Mouse (Mus musculus): ENCODE data around the gene Arhgef28.

DNA sequence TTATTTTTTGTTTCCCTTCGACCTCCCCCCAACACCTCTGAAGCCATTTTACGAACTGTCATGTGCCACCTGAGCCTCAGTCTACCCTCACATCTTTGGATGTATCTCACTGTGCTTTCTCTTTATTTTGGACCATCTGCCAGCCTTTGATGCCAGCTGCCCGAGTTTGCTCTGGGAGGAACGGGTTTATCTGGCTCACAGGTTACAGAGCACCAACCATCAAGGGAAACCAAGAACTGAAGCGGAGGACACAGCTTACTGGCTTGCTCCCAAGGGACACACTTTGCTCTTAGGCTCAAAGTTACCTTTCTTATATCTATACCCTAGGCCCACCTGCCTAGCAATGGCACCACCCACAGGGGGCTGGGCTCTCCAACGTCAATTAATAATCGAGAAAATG is 39.1 kb upstream of the Arhgef28 start:
- TF ChIP-seq TCF12 (IDR thresholded peaks at IDR 0.05; ENCODE audit: low read depth, low read length) (no peak), ZNF384 (IDR thresholded peaks at IDR 0.05; ENCODE audit: low read depth, low read length) (no peak), CTCF (IDR thresholded peaks at IDR 0.05 in 2 of 3, conservative IDR thresholded peaks at IDR 0.05 in 1 of 3; ENCODE audit: control insufficient read depth in 1 of 3, insufficient read depth in 1 of 3, low read depth in 2 of 3, low read length in 3 of 3, poor library complexity in 1 of 3, severe bottlenecking in 1 of 3) (no peak), RAD21 (IDR thresholded peaks at IDR 0.05; ENCODE audit: low read depth, low read length) (no peak), USF1 (IDR thresholded peaks at IDR 0.05; ENCODE audit: low read depth, low read length) (no peak)
